Mouse (Mus musculus): ENCODE data around the gene Pbx1.

- no peak for TF ChIP-seq CTCF (IDR thresholded peaks at IDR 0.05; ENCODE audit: low read depth)
- no peak for TF ChIP-seq EP300 (IDR thresholded peaks at IDR 0.05; ENCODE audit: low read depth)
Observed at GRCm38 (mm10) chr1:168271207-168271606, 160.9 kb downstream of the Pbx1 start.
